Mouse (Mus musculus) liver, embryonic 12.5 days (tissue): ENCODE results near the gene Mcidas. TPM values are rescaled to one million over a fixed set of nuclear protein-coding genes. Genes with fewer than 3 reads are reported as not detected.

Experiments
- ATAC-seq: fragments of 200-750 bp; cut with Nextera tagmentation; 2 replicates; pipeline ENCODE4 v1.8.0; 2017; ENCODE audit warnings: moderate number of reproducible peaks, mild to moderate bottlenecking, moderate library complexity
- H3K27ac ChIP-seq: fragments of 300-500 bp; sonication (generic); 2 replicates; pipeline ENCODE4 v1.5.1; 2016; ENCODE audit warnings: mild to moderate bottlenecking
- H3K27me3 ChIP-seq: fragments of 300-500 bp; sonication (generic); replicated peaks from 2 replicates; pipeline ENCODE4 v1.6.1; 2016; ENCODE audit warnings: mild to moderate bottlenecking, moderate library complexity
- H3K36me3 ChIP-seq: fragments of 300-500 bp; sonication (generic); 2 replicates; pipeline ENCODE4 v1.6.1; 2016; ENCODE audit warnings: mild to moderate bottlenecking, moderate library complexity
- H3K4me1 ChIP-seq: fragments of 300-500 bp; sonication (generic); 2 replicates; pipeline ENCODE4 v1.6.1; 2016
- H3K4me2 ChIP-seq: fragments of 300-500 bp; sonication (generic); 2 replicates; pipeline ENCODE4 v1.6.1; 2016; ENCODE audit warnings: mild to moderate bottlenecking, moderate library complexity
- H3K4me3 ChIP-seq: fragments of 300-500 bp; sonication (generic); 2 replicates; pipeline ENCODE4 v1.5.1; 2016; ENCODE audit warnings: mild to moderate bottlenecking, moderate library complexity
- H3K9ac ChIP-seq: fragments of 300-500 bp; sonication (generic); 2 replicates; pipeline ENCODE4 v1.6.1; 2016; ENCODE audit warnings: mild to moderate bottlenecking, moderate library complexity
- H3K9me3 ChIP-seq: fragments of 300-500 bp; sonication (generic); replicated peaks from 2 replicates; pipeline ENCODE4 v1.6.1; 2016; ENCODE audit warnings: mild to moderate bottlenecking, moderate library complexity
- WGBS: fragments of 180-500 bp; shearing (Covaris S2); methylation state at CpG from one replicate; pipeline ENCODE4 v1.1.7; 2016; ENCODE audit not compliant: insufficient replicate concordance; 5-methylcytosine and 5-hydroxymethylcytosine counted together
- polyA plus RNA-seq: library from polyadenylated mRNA; unstranded; fragments of >200 nt; fragmentation: Nextera tagmentation; extraction: Ambion mirVana; gene quantifications from 2 replicates; pipeline ENCODE4 v1.2.1, GENCODE M21; 2016

The Mcidas gene
- polyA plus RNA-seq = not detected in 2 replicates

GRCm38 (mm10) chr13:112993531-112994152 lies at the start of gene Mcidas:
Gene Mcidas (plus strand): TSS chr13:112993845.
- Histone ChIP-seq H3K9ac (no peak within 1 kb of the TSS), H3K36me3 (no peaks in the 10 kb centered on the region), H3K9me3 (no peaks in the 10 kb centered on the region), H3K4me1 (peaks cover 14% of the 10 kb centered on the region), H3K27ac (no peak within 1 kb of the TSS), H3K4me3 (peak within 1 kb of the TSS; percentile 40), H3K27me3 (peaks cover 98% of the 10 kb centered on the region), H3K4me2 (peak within 1 kb of the TSS; percentile 66)
- 0 out of 2 replicates have a peak, but pooled peaks have one; percentile 31 for ATAC-seq
- WGBS = under 1% methylated on average over 62 of the region's 63 CpGs

DNA sequence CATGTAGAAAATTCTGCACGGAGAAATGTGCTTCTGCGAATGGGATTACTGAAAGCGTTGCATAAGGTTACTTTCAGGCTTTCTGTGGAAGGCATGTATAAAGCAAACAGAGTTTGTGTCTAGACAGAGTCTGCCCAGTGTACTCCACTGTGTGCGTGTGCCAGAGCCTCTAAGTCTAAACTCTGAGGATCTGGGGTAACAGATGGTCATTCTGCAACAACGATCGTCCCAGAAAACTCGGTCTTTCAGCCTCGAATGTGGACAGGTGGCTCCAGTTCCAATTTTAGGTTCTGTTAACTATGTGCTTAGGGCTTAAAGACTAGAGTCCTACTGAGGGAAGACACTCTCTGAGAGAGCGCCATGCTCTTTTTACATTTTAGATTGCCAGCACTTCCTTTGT lies 48.3 kb upstream of the Mcidas start:
- 91% methylated on average over 9 of the region's 9 CpGs for WGBS
- Histone ChIP-seq H3K9me3 (no peaks in the 10 kb centered on the region), H3K27ac (no peak overlapping the region), H3K27me3 (no peaks in the 10 kb centered on the region), H3K36me3 (peaks cover 83% of the 10 kb centered on the region), H3K4me3 (no peak overlapping the region), H3K4me1 (peaks cover 14% of the 10 kb centered on the region), H3K9ac (no peak overlapping the region), H3K4me2 (no peak overlapping the region)
- ATAC-seq = no peak

DNA sequence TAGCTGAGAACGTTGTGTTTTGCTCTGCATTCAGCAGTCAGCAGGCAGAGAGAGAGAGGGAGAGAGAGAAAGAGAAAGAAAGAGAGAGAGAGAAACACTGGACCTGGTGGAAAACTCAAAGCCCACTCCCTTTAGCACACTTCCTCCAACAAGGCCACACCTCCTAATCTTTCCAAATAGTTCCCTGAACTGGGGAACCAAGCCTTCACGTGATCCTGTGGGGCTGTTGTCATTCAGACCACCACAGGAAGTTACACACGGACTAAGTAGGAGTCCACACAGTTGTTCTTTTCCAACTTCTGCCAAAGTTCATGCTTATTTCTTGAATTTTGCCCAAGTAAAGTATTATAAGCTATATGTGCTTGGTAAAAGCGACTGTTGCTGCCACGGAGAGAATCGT lies 47.7 kb upstream of the Mcidas start:
- H3K27ac ChIP-seq = no peak overlapping the region

DNA sequence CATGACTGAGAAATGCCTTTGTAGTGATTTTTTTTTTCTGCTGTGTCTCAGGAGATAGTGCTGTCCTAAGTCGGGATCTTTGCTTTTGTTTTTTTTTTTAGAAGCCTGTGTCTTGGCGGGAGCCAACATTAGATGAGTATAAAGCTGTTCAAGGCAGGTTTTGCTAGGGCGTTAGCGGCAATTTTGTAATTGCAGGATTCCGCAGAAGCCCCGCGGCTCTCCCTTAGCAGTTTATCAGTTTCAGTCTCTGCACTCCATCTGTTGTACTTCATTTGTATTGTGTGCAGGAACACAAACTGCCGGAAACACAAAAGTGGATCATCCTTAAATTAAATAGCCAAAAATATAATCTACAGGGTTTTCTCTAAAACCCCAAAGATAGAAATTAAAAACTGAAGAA lies 39.6 kb upstream of the Mcidas start:
- Histone ChIP-seq H3K4me2 (no peak overlapping the region), H3K9ac (no peak overlapping the region), H3K27me3 (no peaks in the 10 kb centered on the region), H3K9me3 (no peaks in the 10 kb centered on the region), H3K4me1 (no peaks in the 10 kb centered on the region), H3K27ac (no peak overlapping the region), H3K4me3 (no peak overlapping the region), H3K36me3 (peaks cover 86% of the 10 kb centered on the region)
- WGBS = 85% methylated on average over 8 of the region's 8 CpGs
- no peak for ATAC-seq

More for the DNA sequence above, 47.7 kb upstream of the Mcidas start:
- H3K27me3 ChIP-seq = no peaks in the 10 kb centered on the region
- H3K9me3 ChIP-seq = no peaks in the 10 kb centered on the region
- 72% methylated on average over 6 of the region's 6 CpGs for whole genome bisulfite sequencing
- no peak overlapping the region for H3K4me3 ChIP-seq
- no peak for ATAC-seq
- H3K9ac ChIP-seq = no peak overlapping the region
- peaks cover 14% of the 10 kb centered on the region for H3K4me1 ChIP-seq
- no peak overlapping the region for H3K4me2 ChIP-seq
- H3K36me3 ChIP-seq = peaks cover 89% of the 10 kb centered on the region

DNA sequence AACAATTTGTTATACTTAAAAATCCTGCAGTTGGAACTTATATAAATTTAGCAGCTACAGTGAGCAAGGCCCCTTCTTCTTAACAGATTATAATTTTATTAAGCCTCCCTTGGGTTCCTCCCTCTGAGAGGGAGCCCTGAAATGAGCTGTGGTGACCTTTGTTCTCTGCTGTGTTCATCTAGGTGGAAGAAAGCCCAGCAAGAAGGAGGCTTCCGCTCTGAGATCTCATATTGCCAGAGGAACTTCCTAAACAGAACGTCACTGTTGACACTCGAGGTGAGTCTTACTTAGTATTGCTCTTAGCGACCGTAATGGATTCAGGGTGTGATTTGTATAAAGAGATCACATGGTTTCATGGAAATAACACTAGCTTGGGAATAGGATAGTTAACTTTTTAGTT lies 30.6 kb upstream of the Mcidas start:
- Histone ChIP-seq H3K9me3 (no peaks in the 10 kb centered on the region), H3K27ac (no peak overlapping the region), H3K9ac (no peak overlapping the region), H3K36me3 (peaks cover 71% of the 10 kb centered on the region), H3K4me2 (no peak overlapping the region), H3K27me3 (no peaks in the 10 kb centered on the region), H3K4me3 (no peak overlapping the region), H3K4me1 (no peaks in the 10 kb centered on the region)
- 83% methylated on average over 5 of the region's 5 CpGs for whole genome bisulfite sequencing
- ATAC-seq = no peak

DNA sequence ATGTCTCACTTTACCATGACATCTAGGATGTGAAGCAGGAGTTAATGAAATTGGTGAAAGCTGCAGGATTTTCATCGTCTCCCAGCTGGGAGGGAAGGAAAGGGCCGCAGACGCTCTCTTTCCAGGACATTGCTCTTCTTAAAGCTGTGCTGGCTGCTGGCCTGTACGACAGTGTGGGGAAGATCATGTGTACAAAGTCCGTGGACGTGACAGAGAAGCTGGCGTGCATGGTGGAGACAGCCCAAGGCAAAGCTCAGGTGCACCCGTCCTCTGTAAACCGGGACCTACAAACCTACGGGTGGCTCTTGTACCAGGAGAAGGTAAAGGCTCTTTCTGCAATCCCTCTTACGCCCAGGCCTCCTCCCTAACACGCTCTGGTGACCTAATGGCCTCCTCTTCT lies 29.2 kb upstream of the Mcidas start:
- H3K4me2 ChIP-seq = no peak overlapping the region

GRCm38 (mm10) chr13:112967267-112967666 lies 26.4 kb upstream of the Mcidas start:
- Histone ChIP-seq H3K36me3 (peaks cover 56% of the 10 kb centered on the region), H3K4me2 (no peak overlapping the region), H3K9me3 (no peaks in the 10 kb centered on the region), H3K4me1 (no peaks in the 10 kb centered on the region), H3K27ac (no peak overlapping the region), H3K4me3 (no peak overlapping the region), H3K9ac (no peak overlapping the region), H3K27me3 (no peaks in the 10 kb centered on the region)
- no peak for ATAC-seq
- WGBS = 80% methylated on average over 5 of the region's 5 CpGs

More for the DNA sequence above, 29.2 kb upstream of the Mcidas start:
- Histone ChIP-seq H3K36me3 (peaks cover 68% of the 10 kb centered on the region), H3K4me3 (no peak overlapping the region), H3K27me3 (no peaks in the 10 kb centered on the region), H3K9me3 (no peaks in the 10 kb centered on the region), H3K9ac (no peak overlapping the region), H3K4me1 (no peaks in the 10 kb centered on the region), H3K27ac (no peak overlapping the region)
- WGBS = 92% methylated on average over 12 of the region's 12 CpGs
- no peak for ATAC-seq

- 0 out of 2 replicates have a peak overlapping the region, but pooled peaks have one; percentile 16 for H3K4me2 ChIP-seq
- H3K4me3 ChIP-seq = no peak overlapping the region
- ATAC-seq = no peak
Measured at GRCm38 (mm10) chr13:112976720-112977119, 16.9 kb upstream of the Mcidas start.

DNA sequence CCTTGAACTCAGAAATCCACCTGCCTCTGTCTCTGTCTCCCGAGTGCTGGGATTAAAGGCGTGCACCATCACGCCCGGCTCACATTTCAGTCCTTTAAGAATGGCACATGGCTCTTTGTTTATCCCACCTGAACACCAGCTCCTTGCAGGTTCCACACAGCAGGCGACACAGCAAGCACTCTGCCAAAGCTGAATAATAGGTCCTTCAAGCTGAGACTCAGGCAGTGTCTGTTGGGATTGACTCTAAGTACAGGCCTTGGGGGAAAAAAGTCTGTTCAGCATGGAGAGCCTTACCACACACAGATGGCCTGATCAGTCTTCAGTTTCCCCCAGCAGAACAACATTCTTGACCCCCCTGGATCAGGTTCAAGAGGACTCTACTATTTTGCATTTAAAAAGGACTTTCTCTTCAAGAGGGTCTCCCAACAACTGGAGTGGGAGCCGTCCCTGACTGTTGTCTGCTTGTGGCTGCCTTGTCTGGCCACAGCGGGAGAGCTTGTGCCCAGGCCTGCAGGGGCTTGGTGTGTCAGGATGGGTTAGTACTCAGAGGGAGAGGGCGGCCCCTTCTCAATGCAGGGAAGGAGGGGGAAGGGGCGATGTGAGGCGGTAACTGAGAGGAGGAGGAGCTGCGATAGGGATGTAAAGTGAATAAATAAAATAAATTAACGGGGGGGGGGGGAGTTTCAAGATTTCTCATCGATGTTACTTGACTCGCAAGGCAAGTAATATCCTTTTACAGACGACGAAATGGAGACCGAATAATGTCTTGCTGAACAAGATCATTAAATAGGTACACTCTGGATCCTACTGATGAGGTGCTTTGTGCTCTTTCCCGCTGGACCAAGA lies 7.8 kb upstream of the Mcidas start:
- no peak overlapping the region for H3K4me3 ChIP-seq
- H3K9me3 ChIP-seq = no peaks in the 10 kb centered on the region
- no peaks in the 10 kb centered on the region for H3K36me3 ChIP-seq
- 13% methylated on average over 18 of the region's 18 CpGs for WGBS
- no peak overlapping the region for H3K27ac ChIP-seq
- H3K4me2 ChIP-seq = no peak overlapping the region
- H3K4me1 ChIP-seq = peaks cover 17% of the 10 kb centered on the region
- no peak for ATAC-seq
- no peak overlapping the region for H3K9ac ChIP-seq
- H3K27me3 ChIP-seq = peaks cover 85% of the 10 kb centered on the region

More at GRCm38 (mm10) chr13:112976720-112977119, 16.9 kb upstream of the Mcidas start:
- H3K9ac ChIP-seq = no peak overlapping the region
- no peaks in the 10 kb centered on the region for H3K36me3 ChIP-seq
- H3K27me3 ChIP-seq = peaks cover 49% of the 10 kb centered on the region
- H3K27ac ChIP-seq = no peak overlapping the region
- 29% methylated on average over 10 of the region's 10 CpGs for WGBS
- H3K4me1 ChIP-seq = no peaks in the 10 kb centered on the region
- H3K9me3 ChIP-seq = no peaks in the 10 kb centered on the region

GRCm38 (mm10) chr13:112986451-112986950 lies 7.1 kb upstream of the Mcidas start:
- H3K4me2 ChIP-seq = peak overlapping the region; percentile 82

GRCm38 (mm10) chr13:112987532-112987943 lies 6.1 kb upstream of the Mcidas start, which contains the start of gene Ccno:
Gene Ccno (plus strand): TSS chr13:112987802.
- Histone ChIP-seq H3K27ac (no peak within 1 kb of the TSS), H3K9ac (no peak within 1 kb of the TSS), H3K9me3 (no peaks in the 10 kb centered on the region), H3K4me2 (peak within 1 kb of the TSS; percentile 82), H3K27me3 (peaks cover 94% of the 10 kb centered on the region), H3K4me1 (peaks cover 17% of the 10 kb centered on the region), H3K4me3 (peak within 1 kb of the TSS; percentile 50), H3K36me3 (no peaks in the 10 kb centered on the region)
- 0% methylated on average over 45 of the region's 47 CpGs for WGBS
- peak; percentile 87 for ATAC-seq

More at GRCm38 (mm10) chr13:112986451-112986950, 7.1 kb upstream of the Mcidas start:
- Histone ChIP-seq H3K36me3 (no peaks in the 10 kb centered on the region), H3K9me3 (no peaks in the 10 kb centered on the region), H3K4me3 (no peak overlapping the region), H3K9ac (no peak overlapping the region), H3K4me1 (peaks cover 17% of the 10 kb centered on the region), H3K27ac (no peak overlapping the region), H3K27me3 (peaks cover 91% of the 10 kb centered on the region)
- 3% methylated on average over 17 of the region's 17 CpGs for WGBS
- no peak for ATAC-seq

DNA sequence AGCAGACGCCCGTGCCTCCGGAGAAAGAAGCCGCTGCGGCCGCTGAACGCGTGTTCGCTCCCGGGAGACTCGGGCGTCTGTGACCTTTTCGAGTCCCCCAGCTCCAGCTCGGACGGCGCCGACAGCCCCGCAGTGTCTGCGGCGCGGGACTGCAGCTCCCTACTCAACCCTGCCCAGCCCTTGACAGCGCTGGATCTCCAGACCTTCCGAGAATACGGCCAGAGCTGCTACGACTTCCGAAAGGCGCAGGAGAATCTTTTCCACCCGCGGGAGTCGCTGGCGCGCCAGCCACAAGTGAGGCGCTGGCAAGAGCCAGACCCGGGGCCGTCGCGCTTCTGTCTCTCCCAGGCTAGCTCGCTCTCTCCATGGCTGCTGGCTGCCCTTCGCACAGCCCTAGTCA lies 5.7 kb upstream of the Mcidas start:
- 0 out of 2 replicates have a peak, but pooled peaks have one; percentile 20 for ATAC-seq
- H3K27me3 ChIP-seq = peaks cover 94% of the 10 kb centered on the region
- H3K4me2 ChIP-seq = peak overlapping the region; percentile 82
- peaks cover 17% of the 10 kb centered on the region for H3K4me1 ChIP-seq
- H3K4me3 ChIP-seq = peak overlapping the region; percentile 50
- WGBS = 2% methylated on average over 39 of the region's 39 CpGs
- no peaks in the 10 kb centered on the region for H3K9me3 ChIP-seq
- H3K27ac ChIP-seq = no peak overlapping the region
- no peak overlapping the region for H3K9ac ChIP-seq
- no peaks in the 10 kb centered on the region for H3K36me3 ChIP-seq
